Mouse (Mus musculus) liver, embryonic 14.5 days (tissue): ENCODE results near the gene Naaladl1.

ENCODE experiments used
- CTCF ChIP-seq: IDR thresholded peaks from 2 replicates; pipeline ENCODE4 v1.5.1; 2016; ENCODE audit warnings: antibody characterized with exemption, low read depth, control low read depth
- EP300 ChIP-seq: IDR thresholded peaks from 2 replicates; pipeline ENCODE4 v1.6.1; 2016; ENCODE audit warnings: antibody characterized with exemption, low read depth

- no peak for TF ChIP-seq CTCF
- TF ChIP-seq EP300 = peak; percentile 90
Observed at GRCm38 (mm10) chr19:6132171-6132827, 26.7 kb downstream of the Naaladl1 start.
